Mouse (Mus musculus) cerebellum, adult 2 months (tissue): ENCODE data around the gene Usp6nl.

Experiments
- CTCF ChIP-seq: fragments of 200-500 bp; IDR thresholded peaks from 2 replicates; pipeline ENCODE4 v1.5.1; 2011; ENCODE audit warnings: low read depth, mild to moderate bottlenecking, control low read depth, low read length, moderate library complexity, borderline replicate concordance; ENCODE audit not compliant: insufficient read depth
- POLR2A ChIP-seq: fragments of 200-500 bp; IDR thresholded peaks from 2 replicates; pipeline ENCODE4 v1.6.1; 2011; ENCODE audit warnings: low read length, control low read depth, borderline replicate concordance; ENCODE audit not compliant: insufficient read depth

DNA sequence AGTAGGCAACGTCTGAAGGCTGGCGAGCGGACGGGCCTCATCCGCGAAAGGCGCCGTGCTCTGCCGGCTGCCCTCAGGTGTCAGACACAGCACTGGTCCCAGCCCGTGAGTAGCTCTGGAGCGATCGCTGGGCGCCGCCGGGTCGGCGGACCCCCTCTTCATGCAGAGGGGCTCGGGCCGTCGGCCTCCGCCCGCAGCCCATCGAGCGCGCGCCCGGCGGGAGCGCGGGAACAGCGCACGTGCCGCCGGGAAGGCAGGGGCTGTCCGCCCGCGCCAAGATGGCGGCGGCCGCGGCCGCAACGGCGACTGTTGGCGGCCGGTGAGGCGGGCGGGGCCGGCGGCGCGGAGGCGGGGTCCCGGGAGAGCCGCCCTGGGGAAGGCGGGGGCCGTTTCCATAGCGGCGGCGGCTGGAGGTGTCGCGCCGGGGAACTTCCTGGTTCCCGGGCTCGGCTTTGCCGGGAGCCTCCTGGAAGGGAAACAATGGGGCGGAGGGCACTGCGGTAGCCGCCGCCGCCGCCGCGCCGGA, at the start of gene Usp6nl:
- TF ChIP-seq POLR2A (peak; percentile 66; the same call in 1 of the 2 replicates), CTCF (no peak)
